Mouse (Mus musculus) liver, embryonic 13.5 days (tissue): ENCODE data around the gene Wnt5b. TPM values are rescaled to one million over a fixed set of nuclear protein-coding genes. Genes with fewer than 3 reads are reported as not detected.

Experiments used
- ATAC-seq: fragments of 200-750 bp; cut with Nextera tagmentation; 2 replicates; pipeline ENCODE4 v1.8.0; 2017; ENCODE audit warnings: low read depth, mild to moderate bottlenecking, moderate number of reproducible peaks, moderate library complexity
- DNase-seq: peaks from one replicate; pipeline ENCODE4 v3.0.0; 2022
- H3K27ac ChIP-seq: fragments of 300-500 bp; sonication (generic); 2 replicates; pipeline ENCODE4 v1.5.1; 2015; ENCODE audit warnings: moderate library complexity, mild to moderate bottlenecking, inconsistent platforms
- H3K27me3 ChIP-seq: fragments of 300-500 bp; sonication (generic); 2 replicates; pipeline ENCODE4 v1.6.1; 2015; ENCODE audit warnings: mild to moderate bottlenecking, inconsistent platforms
- H3K36me3 ChIP-seq: fragments of 300-500 bp; sonication (generic); 2 replicates; pipeline ENCODE4 v1.6.1; 2015; ENCODE audit warnings: mild to moderate bottlenecking, inconsistent platforms
- H3K4me1 ChIP-seq: fragments of 300-500 bp; sonication (generic); replicated peaks from 2 replicates; pipeline ENCODE4 v1.6.1; 2015; ENCODE audit warnings: inconsistent platforms
- H3K4me2 ChIP-seq: fragments of 300-500 bp; sonication (generic); 2 replicates; pipeline ENCODE4 v1.6.1; 2015; ENCODE audit warnings: inconsistent platforms, mild to moderate bottlenecking, moderate library complexity
- H3K4me3 ChIP-seq: fragments of 300-500 bp; sonication (generic); replicated peaks from 2 replicates; pipeline ENCODE4 v1.5.1; 2015; ENCODE audit warnings: mild to moderate bottlenecking, inconsistent platforms
- H3K9ac ChIP-seq: fragments of 300-500 bp; sonication (generic); 2 replicates; pipeline ENCODE4 v1.6.1; 2015; ENCODE audit warnings: mild to moderate bottlenecking, inconsistent platforms
- H3K9me3 ChIP-seq: fragments of 300-500 bp; sonication (generic); replicated peaks from 2 replicates; pipeline ENCODE4 v1.6.1; 2016; ENCODE audit warnings: inconsistent platforms
- WGBS: fragments of 180-500 bp; shearing (Covaris S2); methylation state at CpG from one replicate; pipeline ENCODE4 v1.1.7; 2015; ENCODE audit not compliant: insufficient replicate concordance; 5-methylcytosine and 5-hydroxymethylcytosine counted together
- polyA plus RNA-seq: library from polyadenylated mRNA; unstranded; fragments of >200 nt; fragmentation: Nextera tagmentation; extraction: Ambion mirVana; gene quantifications from 2 replicates; pipeline ENCODE4 v1.2.1, GENCODE M21; 2015

The Wnt5b gene
- polyA plus RNA-seq, 1 experiment from 2014 or later = 0.52 TPM

DNA sequence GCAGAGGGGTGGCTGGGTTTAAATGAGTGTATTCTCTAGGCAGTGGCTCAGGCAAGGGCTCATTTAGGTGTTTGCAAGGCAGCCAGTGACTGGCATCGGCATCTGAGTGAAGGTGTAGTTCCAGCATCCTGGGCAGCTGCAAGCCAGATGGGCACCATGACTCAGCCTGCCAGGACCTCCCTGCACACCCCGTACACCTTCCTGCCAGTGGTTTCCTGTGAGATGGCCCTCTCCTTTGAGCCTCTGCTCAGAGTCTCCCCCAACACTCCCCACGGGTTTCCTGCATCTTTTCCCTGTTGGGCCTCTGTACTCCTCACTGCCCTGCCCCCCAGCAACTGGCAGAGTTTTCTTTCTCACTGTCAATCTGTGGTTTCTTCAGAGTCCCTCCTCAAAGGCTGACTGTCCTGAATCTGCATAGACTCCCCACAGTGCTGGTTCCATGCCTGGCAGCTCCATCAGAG is 22.2 kb downstream of the Wnt5b start:
- no peak overlapping the region for H3K27ac ChIP-seq
- no peaks in the 10 kb centered on the region for H3K4me1 ChIP-seq
- H3K4me3 ChIP-seq = no peak overlapping the region
- H3K9ac ChIP-seq = no peak overlapping the region
- H3K9me3 ChIP-seq = no peaks in the 10 kb centered on the region
- no peaks in the 10 kb centered on the region for H3K36me3 ChIP-seq
- ATAC-seq (no peak), DNase-seq (no peak)
- 22% methylated on average over 3 of the region's 3 CpGs for WGBS
- H3K4me2 ChIP-seq = no peak overlapping the region
- no peaks in the 10 kb centered on the region for H3K27me3 ChIP-seq

DNA sequence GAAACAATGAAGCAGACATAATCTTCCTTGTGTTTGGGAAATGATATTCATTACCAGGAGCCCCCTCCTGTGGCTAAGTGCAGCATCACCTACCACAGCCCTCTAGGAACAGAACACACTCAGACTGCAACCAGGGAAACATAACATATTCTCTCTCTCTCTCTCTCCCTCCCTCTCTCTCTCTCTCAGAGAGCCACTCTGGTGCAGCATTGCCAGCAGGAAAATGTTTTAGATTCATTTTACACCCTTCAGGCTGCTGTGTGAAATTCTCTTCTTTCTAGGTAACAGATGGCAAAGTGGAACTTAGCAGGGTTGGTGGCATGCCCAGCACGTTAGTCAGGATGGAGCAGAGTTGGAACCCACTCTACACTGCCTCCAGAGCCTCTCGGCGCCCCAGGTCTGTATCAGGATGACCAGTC is 22.7 kb downstream of the Wnt5b start:
- no peak overlapping the region for H3K4me3 ChIP-seq
- no peaks in the 10 kb centered on the region for H3K4me1 ChIP-seq
- WGBS = 54% methylated on average over 3 of the region's 3 CpGs
- ATAC-seq (no peak), DNase-seq (no peak)
- H3K9ac ChIP-seq = no peak overlapping the region
- H3K36me3 ChIP-seq = no peaks in the 10 kb centered on the region
- H3K27me3 ChIP-seq = no peaks in the 10 kb centered on the region
- no peaks in the 10 kb centered on the region for H3K9me3 ChIP-seq
- no peak overlapping the region for H3K4me2 ChIP-seq
- no peak overlapping the region for H3K27ac ChIP-seq

DNA sequence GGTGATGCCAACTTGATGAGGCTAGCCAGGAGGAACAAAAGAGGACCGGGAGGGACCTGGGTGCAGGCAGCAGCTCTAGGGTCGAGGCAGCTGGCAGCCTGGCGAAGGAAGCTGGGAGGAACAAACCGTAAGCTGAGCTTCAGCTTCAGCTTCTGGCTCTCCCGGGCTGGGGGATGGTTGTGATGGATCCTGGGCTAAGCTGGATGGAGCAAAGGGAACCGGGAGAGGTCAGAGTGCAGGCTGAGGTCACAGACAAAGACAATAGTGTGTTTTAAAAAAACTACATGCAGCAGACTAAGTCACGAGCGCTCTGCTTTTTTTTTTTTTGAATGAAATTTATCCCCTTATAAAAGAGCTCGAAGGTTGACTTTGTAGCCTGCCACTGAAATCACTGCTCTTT is 23.4 kb downstream of the Wnt5b start:
- 42% methylated on average over 9 of the region's 9 CpGs for WGBS
- no peaks in the 10 kb centered on the region for H3K9me3 ChIP-seq

DNA sequence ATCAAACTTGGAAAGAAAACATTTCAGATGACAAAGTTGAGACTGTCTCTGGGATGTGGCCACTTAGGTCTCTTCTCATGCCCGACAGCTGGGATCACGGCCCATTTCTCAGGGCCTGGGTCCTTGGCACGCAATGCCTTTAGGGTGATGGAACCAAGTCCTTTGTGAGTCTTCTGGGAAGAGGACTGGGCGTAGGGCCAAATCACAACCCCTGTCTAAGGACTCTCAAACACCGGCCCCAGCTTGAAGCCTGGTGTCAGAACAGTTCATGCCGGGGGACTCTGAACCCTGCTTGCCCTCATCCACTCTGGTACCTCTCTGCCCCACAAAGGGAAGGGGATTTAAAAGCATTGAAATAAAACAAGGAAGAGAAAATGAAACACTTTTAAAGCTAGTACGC is 30.1 kb downstream of the Wnt5b start:
- no peak overlapping the region for H3K4me3 ChIP-seq
- DNase-seq = no peak

More for the DNA sequence above, 23.4 kb downstream of the Wnt5b start:
- H3K27ac ChIP-seq = no peak overlapping the region
- H3K27me3 ChIP-seq = no peaks in the 10 kb centered on the region
- H3K4me3 ChIP-seq = no peak overlapping the region
- DNase-seq (no peak), ATAC-seq (no peak)
- no peaks in the 10 kb centered on the region for H3K36me3 ChIP-seq
- no peak overlapping the region for H3K9ac ChIP-seq
- H3K4me1 ChIP-seq = no peaks in the 10 kb centered on the region
- H3K4me2 ChIP-seq = no peak overlapping the region

DNA sequence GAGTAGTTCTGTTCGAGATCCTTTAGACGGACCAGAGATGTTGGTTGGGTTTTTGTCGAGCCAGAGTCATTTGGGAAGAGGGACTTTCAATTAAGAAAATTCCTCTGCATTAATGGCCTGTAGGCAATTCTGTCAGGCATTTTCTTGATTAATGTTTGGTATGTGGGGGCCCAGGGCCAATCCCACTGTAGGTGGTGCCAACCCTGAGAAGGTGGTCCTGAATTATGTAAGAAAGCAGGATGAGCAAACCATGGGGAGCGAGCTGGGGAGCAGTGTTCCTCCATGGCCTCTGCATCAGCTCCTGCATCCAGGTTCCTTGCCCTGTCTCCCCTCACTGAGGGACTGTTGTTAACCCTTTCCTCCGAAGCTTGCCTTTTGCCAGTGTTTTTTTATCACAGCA is 30.7 kb downstream of the Wnt5b start:
- DNase-seq (no peak), ATAC-seq (no peak)
- no peak overlapping the region for H3K9ac ChIP-seq
- H3K4me2 ChIP-seq = no peak overlapping the region
- no peaks in the 10 kb centered on the region for H3K9me3 ChIP-seq
- H3K27ac ChIP-seq = no peak overlapping the region
- no peaks in the 10 kb centered on the region for H3K36me3 ChIP-seq
- 53% methylated on average over 5 of the region's 5 CpGs for WGBS
- H3K4me3 ChIP-seq = no peak overlapping the region
- H3K4me1 ChIP-seq = no peaks in the 10 kb centered on the region
- no peaks in the 10 kb centered on the region for H3K27me3 ChIP-seq

More for the DNA sequence above, 30.1 kb downstream of the Wnt5b start:
- Histone ChIP-seq H3K36me3 (no peaks in the 10 kb centered on the region), H3K27me3 (no peaks in the 10 kb centered on the region), H3K9ac (no peak overlapping the region), H3K4me1 (no peaks in the 10 kb centered on the region), H3K9me3 (no peaks in the 10 kb centered on the region), H3K27ac (no peak overlapping the region), H3K4me2 (no peak overlapping the region)
- no peak for ATAC-seq
- 74% methylated on average over 7 of the region's 7 CpGs for WGBS

DNA sequence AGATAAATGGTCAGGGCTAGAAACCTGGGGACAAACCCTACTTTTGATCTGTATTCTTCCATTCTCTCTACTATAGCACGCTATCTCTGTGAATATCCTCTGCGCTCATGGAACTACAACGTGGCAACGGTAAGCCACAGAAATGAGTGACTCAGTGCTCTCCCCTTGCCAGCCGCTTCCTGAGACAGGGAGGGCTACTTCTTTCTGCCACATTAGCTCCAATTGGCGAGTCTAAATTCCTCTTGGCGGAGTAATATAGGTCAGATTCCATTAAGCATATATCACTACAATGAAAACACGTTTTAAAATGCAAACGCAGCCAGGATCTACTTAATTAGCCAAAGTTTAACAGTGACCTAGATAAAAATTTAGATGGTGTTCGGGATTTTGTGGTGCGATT is 31.4 kb downstream of the Wnt5b start:
- DNase-seq = no peak
- Histone ChIP-seq H3K36me3 (no peaks in the 10 kb centered on the region), H3K9ac (no peak overlapping the region), H3K4me1 (no peaks in the 10 kb centered on the region), H3K9me3 (no peaks in the 10 kb centered on the region), H3K27ac (no peak overlapping the region), H3K4me2 (no peak overlapping the region), H3K27me3 (no peaks in the 10 kb centered on the region), H3K4me3 (no peak overlapping the region)
- 65% methylated on average over 11 of the region's 11 CpGs for WGBS
- ATAC-seq = no peak

DNA sequence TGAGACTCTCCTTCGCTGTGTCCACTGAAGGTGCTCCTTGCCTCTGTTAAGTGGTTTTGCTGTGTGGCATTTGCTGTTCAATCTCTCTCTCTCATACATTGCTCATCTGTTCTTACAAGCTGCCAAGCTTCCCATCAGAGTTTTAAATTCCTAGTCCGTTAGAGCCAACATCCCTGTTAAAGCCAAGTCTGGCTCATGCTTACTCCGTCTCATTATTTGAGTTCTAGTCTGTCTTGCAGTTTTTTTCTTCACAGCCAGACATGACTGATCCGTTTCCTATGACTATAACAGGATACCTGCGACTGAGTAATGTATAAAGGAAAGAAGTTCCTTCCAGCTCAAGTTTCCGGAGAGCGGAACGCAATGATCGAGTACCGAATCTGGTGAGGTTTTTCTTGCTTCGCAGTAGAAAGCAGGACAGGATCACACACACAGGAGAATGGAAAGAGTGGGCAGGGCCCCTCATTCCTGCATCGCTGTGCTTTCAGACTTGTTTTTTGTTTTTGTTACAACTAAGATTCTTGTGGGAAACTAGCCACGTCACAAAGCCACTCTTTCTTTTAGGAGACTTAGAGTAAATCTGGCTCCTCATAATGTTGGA is 34.6 kb downstream of the Wnt5b start:
- Histone ChIP-seq H3K4me3 (no peak overlapping the region), H3K36me3 (no peaks in the 10 kb centered on the region), H3K27me3 (no peaks in the 10 kb centered on the region), H3K27ac (no peak overlapping the region), H3K4me2 (no peak overlapping the region), H3K4me1 (no peaks in the 10 kb centered on the region), H3K9me3 (no peaks in the 10 kb centered on the region), H3K9ac (no peak overlapping the region)
- ATAC-seq = no peak
- DNase-seq = no peak
- WGBS = 82% methylated on average over 13 of the region's 13 CpGs

DNA sequence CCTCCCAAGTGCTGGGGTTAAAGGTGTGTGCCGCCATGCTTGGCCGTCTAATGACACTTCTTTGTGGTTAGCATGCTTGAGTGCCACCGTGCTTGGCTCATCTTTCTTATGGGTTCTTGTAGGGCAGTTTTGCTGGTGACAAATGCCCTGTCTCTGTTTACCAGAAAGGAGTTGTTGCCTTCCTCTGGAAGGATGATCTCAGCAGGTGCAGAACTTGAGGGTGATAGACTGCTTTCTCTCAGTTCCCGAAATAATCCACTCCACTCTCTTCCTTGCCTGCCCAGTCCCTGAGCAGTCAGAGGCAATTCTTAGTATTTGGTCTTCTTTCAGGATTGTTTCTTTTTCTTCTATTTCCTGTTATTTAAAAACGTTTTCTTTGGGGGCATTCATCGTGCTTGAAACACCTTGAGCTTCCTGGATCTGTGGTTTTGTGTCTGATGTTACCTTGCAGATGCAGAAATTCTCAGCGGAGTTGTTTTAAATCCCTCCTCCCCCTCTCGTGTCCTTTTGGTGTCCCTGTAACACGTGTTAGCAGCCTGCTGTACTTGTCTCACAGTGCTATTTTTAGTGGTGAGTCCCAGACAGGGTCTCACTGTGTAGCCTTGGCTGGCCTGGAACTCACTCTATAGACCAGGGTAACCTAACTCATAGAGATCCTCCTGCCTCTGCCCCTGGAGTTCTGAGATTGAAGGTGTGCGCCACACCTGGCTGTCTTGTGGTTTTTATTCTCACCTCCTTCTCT is 35.3 kb downstream of the Wnt5b start:
- Histone ChIP-seq H3K9me3 (no peaks in the 10 kb centered on the region), H3K4me3 (no peak overlapping the region), H3K27me3 (no peaks in the 10 kb centered on the region), H3K4me2 (no peak overlapping the region), H3K27ac (no peak overlapping the region), H3K9ac (no peak overlapping the region), H3K4me1 (no peaks in the 10 kb centered on the region), H3K36me3 (no peaks in the 10 kb centered on the region)
- 53% methylated on average over 10 of the region's 10 CpGs for WGBS
- DNase-seq (no peak), ATAC-seq (no peak)

DNA sequence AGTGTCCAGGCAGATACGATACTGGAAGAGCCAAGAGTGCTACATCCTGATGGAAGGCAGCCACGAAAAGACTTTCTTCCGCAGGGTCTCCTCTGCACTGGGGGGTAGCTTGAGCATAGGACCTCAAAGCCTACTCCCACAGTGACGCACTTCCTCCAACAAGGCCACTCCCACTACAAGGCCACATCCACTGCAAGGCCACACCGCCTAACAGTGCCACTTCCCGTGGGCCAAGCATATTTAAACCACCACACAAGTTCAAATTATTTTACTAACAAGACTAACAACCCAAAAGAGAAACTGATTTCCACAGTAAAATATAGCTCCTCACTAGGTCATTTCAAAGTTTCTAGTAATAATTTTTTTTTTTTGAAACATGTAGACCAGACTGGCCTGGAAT is 35.9 kb downstream of the Wnt5b start:
- no peak for ATAC-seq
- Histone ChIP-seq H3K27me3 (no peaks in the 10 kb centered on the region), H3K36me3 (no peaks in the 10 kb centered on the region), H3K4me1 (no peaks in the 10 kb centered on the region), H3K9me3 (no peaks in the 10 kb centered on the region), H3K9ac (no peak overlapping the region), H3K4me2 (no peak overlapping the region), H3K4me3 (no peak overlapping the region), H3K27ac (no peak overlapping the region)
- WGBS = 79% methylated on average over 6 of the region's 6 CpGs
- DNase-seq = no peak

DNA sequence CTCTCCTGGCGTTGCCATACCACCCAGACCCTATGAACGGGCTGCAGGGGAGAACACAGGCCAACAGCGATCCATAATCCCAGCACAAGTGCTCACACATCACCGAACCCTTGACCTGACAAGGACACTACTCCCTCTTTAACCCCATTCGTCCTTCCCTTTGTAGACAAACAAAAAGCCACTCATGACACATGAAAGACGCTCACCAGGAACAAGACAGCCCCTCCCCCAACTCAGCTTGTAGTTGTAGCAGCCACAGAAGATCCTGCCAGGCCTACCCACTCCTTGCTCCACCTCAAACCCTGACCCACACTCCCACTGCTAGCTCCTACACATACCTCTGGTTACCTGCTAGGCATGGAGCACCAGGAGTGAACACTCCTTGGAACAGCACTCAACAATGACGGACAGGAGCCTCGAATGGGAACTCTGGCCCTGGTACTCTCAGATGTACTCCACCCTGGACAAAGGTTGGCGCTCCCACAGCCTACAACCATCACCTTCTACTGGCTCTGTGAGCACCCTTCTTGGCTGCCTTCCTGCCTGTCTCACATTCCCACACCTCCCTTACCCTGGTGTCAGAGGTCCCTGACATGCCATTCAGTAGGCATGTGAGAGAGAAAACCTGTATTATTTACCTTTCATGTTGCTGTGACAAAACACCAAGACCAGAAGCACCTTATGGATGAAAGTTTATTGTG is 38.5 kb downstream of the Wnt5b start:
- Histone ChIP-seq H3K27ac (no peak overlapping the region), H3K4me1 (no peaks in the 10 kb centered on the region), H3K9me3 (no peaks in the 10 kb centered on the region), H3K36me3 (no peaks in the 10 kb centered on the region), H3K4me2 (no peak overlapping the region), H3K4me3 (no peak overlapping the region), H3K27me3 (no peaks in the 10 kb centered on the region), H3K9ac (no peak overlapping the region)
- no peak for DNase-seq
- 65% methylated on average over 9 of the region's 9 CpGs for WGBS
- ATAC-seq = no peak

DNA sequence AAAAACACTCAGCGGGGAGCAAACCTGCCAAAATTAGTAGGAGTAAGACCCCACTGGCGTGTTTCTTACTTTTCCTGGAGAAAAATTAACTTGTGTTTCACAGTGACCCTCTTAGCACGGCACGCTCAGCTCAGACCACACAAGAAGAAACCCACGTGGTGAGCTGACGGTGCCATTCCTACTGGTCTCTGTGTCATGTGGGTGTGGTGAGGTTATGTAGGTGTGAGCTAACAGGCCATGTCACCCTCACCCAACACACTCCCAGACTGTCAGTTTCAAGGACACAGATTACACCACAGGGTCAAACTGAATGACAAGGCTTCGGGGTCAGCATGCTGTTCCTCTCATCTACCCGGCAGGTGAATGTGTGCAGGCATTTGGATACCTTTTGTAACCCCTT is 39.4 kb downstream of the Wnt5b start:
- WGBS = 76% methylated on average over 8 of the region's 8 CpGs
- Histone ChIP-seq H3K27me3 (no peaks in the 10 kb centered on the region), H3K9me3 (no peaks in the 10 kb centered on the region), H3K27ac (no peak overlapping the region), H3K9ac (no peak overlapping the region), H3K4me2 (no peak overlapping the region), H3K4me1 (no peaks in the 10 kb centered on the region), H3K36me3 (no peaks in the 10 kb centered on the region), H3K4me3 (no peak overlapping the region)
- no peak for DNase-seq
- no peak for ATAC-seq
